Mouse (Mus musculus) kidney, postnatal 25 days (tissue): ENCODE data around the gene I0C0044D17Rik.
A peak's percentile ranks its signal among the peaks of the same experiment; 100 is the strongest.
"Not testable (repeated sequence)": the region's sequence is repeated elsewhere in the genome, so short reads cannot be mapped to it uniquely, and the experiment has no call there.

Experiments
- DNase-seq, 2 experiments: peaks; one replicate each; pipeline ENCODE4 v3.0.0; 2021; ENCODE audit warnings: mixed read lengths in 2 of 2

I0C0044D17Rik gene

DNA sequence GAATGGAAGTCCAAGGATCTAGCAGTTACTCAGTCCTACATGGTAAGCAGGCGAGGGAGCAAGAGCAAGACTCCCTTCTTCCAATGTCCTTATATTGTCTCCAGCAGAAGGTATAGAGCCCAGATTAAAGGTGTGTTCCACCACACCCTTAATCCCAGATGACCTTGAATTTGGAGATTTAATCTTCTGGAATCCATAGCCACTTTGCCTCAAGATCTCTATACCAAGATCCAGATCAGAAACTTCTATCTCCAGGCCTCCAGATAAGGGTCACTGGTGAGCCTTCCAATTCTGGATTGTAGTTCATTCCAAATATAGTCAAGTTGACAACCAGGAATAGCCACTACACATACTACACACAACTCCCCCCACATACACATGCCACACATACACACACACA, at the start of gene I0C0044D17Rik:
TSS of gene I0C0044D17Rik (minus strand) at position 101 of the 400 bp plus-strand sequence.
- not testable (repeated sequence) for DNase-seq

DNA sequence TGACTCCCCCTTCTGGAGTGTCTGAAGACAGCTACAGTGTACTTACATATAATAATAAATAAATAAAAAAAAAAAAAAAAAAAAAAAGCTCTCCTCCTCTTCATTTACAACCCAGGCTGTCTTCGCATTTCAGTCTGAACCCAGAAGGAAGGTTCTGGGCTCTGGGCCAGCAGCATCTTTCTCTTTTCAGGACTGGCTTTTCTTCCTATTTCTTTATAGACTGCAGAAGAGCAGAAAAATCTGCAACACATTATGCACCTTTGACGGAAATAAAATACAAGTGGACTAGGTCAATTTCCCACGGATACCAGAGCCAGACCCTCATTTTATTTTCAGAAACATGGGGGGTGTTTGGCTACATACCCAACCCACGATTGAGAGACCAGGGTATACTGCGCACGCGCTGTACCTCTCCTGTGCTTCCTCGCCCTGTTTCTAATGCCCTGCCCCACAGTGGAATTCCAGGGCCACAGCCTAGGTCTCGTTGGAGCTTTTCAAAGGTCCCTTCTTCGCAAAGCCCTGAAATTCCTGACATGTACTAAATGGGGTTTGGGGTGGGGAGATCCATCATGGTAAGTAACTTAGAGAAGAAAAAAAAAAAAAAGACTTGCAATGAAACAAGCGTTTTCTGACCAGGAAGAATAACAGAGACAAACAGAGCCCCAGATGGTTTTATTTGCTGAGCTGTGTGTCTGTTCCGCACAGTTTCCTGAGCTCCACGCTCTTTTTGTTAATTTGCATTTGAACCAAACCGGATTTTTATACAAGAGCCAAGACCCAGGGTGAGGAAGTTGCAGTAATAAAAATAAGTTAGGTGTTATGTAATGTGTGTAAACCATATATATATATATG, 42.0 kb upstream of the I0C0044D17Rik start:
- DNase-seq = no peak

DNA sequence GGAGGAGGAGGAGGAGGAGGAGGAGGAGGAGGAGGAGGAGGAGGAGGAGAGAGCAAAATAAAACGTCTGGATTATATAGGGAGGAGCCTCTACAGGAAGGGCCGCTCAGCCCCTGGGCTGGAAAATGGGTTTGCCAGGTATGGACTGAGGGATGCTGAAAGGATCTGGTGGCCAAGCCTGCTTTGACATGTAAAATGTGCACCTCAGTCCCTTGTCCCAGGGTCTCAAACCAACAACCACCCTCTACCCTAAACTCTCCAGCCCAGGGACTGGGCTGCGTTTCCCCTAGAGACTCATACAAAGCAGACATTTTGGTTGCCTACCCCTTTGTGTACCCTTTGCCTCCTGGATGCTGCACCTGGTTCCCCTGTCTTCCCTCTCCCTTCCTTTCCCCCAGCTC, 40.9 kb upstream of the I0C0044D17Rik start:
- DNase-seq = no peak

DNA sequence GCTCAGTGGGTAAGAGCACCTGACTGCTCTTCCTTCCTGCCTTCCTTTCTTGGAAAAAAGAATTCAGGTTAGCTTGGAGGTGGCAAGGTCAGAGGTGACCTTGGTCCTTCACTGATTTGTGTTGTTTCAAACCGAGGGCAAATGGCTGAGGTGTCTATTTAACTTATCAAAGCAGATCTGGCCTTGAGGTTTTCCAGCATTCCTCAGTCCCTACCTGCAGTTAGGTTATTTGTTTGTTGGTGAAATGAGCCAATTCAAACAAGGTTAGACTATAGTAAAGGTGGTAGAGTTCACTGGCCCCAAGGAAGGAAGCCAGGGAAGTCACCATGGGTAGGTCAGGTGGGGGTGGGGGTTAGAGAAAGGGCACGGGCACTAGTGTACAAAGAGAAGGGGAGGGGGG, 40.5 kb upstream of the I0C0044D17Rik start:
- no peak for DNase-seq

DNA sequence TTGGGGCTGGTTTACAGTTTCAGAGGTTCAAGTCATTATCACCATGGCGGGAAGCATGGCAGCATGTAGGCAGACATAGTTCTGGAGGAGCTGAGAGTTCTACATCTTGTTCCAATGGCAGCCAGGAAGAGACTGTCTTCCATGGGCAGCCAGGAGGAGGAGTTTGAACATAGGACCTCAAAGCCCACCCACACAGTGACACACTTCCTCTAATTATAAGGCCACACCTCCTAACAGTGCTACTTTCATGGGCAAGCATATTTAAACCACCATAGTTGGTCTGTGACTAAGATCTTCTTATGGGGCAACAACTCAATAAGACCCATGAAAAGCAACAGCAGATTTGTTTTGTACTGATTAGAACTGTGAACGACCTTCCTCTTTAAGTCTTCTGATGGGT, 39.8 kb upstream of the I0C0044D17Rik start:
- no peak for DNase-seq

DNA sequence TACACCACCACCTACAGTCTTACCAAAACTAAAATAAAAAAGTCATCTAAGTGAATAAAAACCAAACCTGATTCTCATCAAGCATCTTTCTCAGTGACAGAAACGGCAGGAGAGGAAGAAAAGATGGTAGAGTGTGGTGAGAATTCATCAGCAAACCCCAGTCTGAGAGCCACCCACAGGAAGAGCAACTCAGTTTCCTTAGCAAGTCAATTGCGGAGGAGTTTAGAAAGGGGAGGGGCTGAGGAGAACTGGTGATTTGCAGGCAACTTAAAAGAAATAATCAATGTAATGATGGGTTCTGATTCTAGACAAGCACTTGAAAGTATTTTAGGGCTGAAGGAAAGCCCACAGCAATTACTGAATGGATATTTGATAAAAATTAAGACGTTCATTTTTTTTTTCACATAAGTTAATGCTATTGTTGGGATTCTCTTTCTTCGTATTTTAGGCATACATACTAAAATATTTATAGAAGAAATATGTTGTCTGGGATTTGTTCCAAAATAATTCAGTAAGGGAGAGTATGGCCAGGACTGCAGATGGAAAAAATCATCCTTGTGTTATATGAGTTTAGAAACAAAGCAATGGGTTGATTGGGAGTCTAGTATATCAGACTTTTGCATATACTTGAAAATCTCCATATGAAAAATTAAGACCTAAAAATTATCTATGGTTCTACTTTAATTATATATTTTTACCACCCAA, 34.7 kb upstream of the I0C0044D17Rik start:
- DNase-seq = no peak

DNA sequence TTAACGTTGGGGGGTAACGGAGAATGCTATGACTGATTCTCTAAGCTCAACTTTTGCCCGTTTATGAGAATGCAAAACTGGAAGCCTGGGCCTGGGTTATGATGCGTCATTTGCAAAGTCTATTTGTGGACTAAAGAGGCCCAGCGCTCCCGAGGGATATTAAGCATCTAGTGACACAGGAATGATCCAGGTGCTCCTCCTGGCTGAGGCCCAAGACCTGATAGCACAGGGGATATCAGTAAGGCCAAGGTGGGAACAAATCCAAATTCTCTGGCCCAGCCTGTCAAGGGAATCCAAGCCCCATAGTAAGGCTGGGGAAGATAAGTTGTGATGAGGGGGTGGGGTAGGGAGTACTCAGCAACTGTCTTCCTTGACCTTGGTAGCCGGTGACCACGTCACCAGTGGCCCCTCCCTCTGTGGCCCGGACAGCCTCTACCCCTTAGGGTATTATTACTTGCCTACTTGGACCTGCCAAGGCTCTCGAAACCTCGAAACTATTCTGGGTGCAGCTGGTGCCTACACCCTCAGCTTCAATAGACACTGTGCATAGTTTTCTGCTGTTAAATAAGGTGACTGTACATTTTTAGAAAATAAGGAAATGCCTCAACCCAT, 33.5 kb upstream of the I0C0044D17Rik start:
- no peak for DNase-seq

DNA sequence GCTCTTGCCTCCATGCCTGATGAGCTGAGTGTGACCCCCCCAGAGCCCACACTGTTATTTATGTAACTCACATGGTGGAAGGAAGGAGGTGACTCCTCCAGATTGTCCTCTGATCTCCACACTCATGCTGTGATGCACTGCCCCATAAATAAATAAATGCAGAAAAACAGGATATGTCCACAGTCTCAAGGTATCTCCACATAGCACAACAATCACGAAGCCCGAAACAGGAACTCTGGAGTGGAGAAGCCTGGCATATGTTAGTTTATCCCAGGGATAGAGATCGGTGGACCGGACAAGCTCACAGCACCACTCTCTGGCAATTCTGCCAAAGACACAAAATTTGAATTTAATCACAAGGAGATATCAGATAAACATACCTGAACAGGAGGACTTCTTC, 30.3 kb upstream of the I0C0044D17Rik start:
- DNase-seq = no peak

DNA sequence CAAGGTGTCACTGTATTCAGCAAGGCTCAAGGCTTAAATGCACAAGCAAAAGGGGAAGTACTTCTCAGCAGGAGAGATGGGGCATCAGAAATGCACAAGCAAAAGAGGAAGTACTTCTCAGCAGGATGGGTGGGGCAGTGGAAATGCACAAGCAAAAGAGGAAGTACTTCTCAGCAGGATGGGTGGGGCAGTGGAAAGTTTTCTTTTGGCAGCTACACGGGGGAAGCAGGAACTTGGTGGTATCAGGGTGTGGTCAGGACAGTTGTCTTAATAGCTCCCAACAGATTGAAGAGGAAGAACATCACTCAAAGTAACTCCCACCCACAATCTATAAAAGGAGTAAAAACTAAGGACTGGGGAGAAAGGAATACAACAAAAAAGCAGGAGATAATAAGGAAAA, 26.8 kb upstream of the I0C0044D17Rik start:
- DNase-seq = not testable (repeated sequence)

DNA sequence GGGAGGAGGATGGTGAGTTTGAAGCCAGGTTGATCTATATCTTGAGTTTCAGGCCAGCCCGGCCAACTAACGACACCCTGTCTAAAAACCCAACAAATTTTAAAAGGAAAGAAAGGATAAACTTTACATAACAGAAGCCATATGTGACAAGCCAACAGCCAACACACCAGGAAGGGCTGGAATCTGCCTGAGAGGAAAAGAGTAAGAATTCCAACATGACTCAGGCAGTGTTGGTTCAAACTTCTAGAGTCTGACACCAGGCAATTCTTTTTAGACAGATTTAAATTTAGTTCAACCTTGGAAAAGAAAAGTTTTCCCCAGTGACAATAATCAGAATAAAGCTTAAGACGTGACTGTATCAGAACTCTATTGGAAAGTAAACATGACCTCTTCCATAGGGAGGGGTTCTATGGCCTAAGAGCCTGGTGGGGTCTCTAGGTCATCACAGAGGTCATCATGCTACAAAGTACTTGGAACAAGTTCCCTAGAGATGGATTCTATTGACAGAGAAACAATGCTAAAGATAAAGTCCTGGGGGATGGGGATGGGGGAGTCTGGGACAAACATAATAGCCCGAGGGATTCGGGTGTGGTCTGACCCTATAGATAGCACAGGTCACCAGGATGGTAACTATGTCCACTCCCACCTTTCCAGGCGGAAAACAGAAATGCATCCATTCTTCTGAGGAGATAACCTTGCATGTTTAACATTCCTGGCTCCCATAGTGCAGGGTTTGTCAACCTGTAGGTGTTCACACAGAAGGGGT, 23.7 kb upstream of the I0C0044D17Rik start:
- DNase-seq = no peak

DNA sequence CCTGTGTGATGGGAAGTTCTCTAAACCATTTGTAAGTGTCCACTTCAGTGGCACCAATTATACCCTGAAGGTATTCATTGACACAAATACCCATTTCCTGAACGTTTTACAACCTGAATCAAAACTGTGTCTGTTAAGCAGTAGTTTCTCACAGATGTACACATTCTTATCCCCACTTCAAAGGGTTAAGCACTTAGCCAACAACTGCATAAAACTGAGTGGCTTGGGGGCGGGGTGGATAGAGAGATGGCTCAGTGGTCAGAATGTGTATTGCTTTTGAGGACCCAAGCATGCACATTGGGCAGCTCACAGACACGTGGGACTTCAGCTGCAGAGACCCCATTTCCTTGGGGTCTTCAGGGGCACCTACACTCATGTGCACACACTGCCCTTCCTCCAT, 22.8 kb upstream of the I0C0044D17Rik start:
- no peak for DNase-seq

DNA sequence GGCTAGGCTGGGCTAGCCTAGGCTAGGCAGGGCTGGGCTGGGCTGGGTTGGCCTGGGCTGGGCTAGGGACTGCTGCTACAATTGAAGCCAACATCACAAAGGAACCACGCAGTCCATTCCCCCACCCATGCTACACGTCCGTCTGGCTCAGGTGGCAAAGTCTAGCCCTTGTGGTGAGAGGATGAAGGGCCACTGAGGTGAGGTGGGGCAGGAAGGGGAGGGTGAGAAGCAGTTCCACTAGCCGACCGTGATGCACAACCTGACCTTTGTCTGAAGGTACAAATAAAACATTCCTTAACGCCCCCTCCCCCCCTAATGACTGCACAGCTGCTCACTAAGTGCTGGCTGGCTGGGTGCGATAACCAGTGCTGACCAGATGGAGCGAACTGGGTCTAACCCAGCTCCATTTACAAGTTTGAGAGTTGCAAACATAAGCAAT, 22.1 kb upstream of the I0C0044D17Rik start:
- DNase-seq = peak; percentile 8 to 36

DNA sequence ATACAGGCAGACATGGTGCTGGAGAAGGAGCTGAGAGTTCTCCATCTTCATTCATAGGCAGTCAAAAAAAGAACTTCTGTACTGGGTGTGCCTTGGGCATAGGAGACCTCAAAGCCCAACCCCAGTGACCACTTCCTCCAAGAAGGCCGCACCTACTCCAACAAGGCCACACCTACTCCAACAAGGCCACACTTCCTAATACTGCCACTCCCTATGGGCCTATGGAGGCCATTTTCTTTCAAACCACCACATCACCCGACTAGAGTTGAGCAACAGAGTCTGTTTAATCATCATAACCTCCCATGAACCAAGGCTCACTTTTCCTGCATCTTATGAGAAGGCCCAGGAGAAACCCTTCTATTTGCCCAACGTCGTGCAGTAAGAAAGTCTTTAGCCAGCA, 21.6 kb upstream of the I0C0044D17Rik start:
- DNase-seq = no peak

DNA sequence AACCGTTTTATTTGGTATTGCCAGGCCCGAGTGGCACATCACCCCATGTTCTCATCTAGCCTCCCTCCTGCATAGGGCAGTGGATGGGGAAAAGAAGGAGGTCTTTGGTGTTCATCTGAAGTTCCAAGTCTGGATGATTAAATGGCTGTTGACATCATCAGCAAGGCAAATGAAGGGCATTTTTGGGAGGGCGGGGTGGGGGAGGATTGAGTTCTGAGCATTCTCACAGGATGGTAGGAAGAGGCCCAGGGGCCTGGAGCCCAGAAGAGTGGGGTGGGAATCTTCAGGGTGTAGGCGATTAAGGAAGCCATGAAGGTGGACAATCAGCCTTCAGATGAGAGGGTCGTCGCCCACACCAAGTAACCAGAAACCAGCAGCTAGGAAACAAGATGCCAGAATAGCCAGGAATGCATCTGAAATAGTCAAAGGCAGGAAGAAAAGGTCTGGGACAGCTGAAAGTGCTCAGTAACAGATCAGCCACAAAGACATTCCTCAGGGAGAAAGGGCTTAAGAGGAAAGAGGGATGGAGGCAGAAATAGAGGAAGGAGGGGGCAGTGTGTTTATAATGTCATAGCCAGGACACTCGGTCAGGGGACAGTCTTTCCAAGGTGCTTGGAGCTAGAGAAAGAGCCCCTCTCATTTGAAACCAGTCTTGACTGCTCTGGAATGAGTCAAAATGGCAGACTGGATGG, 20.4 kb upstream of the I0C0044D17Rik start:
- DNase-seq = no peak

DNA sequence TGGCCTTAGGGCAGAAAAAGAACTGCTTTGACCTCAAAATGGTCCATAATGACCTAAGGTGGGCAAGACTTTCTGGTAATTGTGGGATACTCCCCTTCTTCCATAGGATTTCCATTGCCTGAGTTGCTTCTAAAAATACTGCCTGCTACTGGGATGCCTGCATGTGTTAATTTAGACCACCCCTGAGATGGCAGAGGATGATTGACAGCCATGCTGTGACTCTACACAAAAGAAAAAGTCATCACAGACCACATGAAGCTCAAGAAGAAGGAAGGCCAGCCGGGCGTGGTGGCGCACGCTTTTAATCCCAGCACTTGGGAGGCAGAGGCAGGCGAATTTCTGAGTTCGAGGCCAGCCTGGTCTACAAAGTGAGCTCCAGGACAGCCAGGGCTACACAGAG, 17.6 kb upstream of the I0C0044D17Rik start:
- DNase-seq = not testable (repeated sequence)

DNA sequence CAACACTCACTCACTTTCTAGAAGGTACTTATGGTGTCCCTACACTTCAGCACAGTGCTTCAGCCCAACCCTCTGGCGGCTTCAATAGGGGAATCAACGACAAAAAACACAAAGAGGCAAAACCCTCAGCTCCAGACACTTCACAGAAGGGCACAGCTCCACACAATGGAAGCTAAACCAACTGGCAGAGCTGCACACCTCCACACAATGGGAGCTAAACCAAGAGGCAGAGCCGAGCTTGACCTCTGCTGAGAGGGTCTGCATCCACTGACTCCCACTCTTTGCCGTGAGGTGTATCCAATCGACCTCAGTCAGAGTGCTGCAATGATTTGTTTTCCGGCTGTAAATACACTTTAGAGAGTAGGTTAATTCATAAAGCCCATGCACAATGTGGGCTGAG, 16.9 kb upstream of the I0C0044D17Rik start:
- DNase-seq = no peak

DNA sequence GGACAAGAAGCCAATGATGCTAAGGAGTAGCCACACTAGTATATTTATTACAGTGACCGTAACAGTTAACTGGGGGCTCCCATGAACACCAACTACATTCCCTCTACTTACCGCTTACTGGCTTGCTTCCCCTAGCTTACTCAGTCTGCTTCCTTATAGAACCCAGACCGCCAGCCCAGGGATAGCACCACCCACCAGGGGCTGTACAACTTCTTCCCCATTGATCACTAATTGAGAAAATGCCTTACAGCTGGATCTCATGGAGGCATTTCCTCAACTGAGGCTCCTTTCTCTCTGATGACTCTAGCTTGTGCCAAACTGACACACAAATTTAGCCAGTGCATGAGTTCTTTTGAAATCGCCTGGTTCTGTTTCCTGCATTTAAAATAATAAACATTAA, 15.3 kb upstream of the I0C0044D17Rik start:
- no peak for DNase-seq

DNA sequence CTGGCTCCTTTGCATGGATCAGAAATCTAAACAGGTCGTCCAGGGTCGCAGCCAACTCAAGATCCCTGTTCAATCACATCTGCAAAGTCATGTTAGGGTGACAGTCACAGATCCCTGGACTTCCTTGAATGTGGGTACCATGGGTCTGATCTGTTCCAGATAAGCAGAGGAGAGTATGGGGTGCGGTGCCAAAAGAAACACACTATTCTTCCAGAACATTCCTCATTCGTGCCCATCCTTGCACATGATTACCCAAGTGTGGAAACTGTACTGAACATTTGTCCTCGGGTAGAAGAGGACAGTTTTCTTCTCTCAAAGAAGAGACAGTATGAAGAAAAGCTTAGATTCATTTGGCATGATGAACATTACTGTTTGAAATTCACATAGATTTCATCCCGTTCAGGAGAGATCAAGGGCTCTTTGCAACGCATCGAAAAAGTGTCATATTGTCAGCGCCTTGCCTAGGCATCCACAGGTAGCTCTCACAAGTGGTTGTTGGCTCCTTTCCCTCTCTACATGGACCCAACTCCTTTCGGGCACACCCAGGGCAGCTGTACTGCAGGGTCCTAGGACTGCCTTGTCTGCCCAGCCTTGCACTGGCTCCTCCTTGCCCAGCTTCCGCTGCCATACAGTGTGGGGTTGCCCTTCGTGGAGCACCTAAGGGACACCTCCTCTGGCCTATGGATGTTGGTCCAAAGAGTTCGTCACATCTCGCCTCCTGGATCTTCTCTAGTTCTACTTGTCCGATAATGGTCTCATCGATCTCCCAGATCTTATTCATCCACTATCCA, 14.3 kb upstream of the I0C0044D17Rik start:
- no peak for DNase-seq

DNA sequence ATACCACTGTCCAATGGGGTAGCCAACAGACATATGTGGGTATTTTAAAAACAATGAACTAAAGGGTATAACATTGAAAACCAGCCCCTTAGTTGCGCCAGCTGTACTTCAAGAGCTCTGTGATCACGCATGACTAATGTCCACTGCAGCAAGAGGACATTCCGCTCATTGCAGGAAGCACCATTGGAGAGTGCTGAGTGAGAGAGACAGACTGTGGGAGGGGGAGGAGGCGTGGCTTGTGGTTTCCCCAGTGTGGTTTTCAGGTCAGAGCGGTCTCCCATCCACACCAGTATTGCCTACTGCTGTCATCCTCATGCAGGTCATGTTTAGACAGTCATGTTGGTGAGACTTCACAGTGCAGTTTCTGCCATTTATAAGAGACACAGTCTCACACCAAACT, 12.9 kb upstream of the I0C0044D17Rik start:
- peak; percentile 27 to 48 for DNase-seq

DNA sequence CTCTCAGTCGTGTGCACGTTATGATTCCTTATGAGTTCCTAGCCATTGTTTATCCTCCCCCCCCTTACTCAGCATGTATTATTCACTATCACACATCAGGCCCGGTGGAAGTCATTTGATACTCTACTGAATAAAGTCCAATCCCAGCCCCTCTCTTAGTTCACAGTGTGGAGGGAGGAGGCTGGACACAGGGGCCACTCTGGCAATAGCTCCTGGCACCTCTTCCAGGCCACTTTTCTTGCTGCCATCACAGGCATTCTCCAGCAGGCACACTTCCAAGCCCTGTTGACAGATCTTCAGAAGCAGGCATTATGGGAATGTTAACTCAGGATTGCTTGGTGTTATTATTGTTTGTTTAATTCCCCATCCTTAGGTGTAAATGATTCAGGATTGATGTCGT, 11.1 kb upstream of the I0C0044D17Rik start:
- peak in 1 of 2 experiments; percentile 28 for DNase-seq

DNA sequence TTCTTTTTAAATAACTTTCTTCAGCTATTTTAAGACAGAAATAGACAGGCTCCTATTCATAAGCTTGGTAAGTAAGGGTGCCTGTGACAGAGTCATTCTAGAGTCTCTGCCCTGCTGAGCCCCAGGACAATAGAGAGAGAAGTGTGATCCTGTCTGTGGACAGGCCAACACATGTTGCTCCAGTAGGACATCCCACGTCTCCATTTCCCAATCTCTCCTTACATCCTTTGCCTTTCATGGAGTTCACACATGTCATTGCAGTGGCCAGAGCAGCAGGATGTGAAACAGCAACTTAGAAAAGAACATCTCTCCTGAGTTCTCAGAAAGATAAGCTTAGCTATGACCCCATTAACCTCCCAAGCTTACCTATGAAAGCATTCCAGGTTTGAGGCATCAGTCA, 8.1 kb upstream of the I0C0044D17Rik start:
- peak in 1 of 2 experiments; percentile 22 for DNase-seq
